Comparison of ENCODE assay signal across 16 mouse cellular contexts in the genomic region with DNA sequence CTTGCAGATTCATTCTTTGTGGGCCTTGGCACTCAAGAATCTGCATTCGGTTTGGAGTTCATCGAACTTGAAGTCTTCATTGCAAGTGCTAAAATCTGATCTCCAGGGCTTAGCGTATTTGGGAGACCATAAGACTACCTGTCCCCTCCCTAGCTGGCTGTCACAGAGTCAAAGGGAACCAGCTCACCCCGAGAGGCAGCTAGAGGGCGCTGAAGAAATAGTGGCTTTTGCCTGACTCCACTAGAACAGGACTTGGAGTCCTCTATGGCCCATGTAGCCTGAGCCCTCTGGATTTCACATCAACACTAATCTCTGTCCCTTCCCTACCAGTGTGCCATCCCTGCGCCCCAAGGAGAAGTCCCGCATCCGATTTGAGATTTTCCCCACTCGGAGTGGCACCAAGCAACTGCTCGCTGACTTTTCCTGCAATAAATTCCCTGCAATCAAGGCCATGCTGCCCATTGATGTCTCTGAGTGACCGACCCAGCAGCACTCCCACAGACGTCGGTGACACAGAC. TPM values are rescaled to one million over a fixed set of nuclear protein-coding genes. Genes with fewer than 3 reads are reported as not detected.
DNase-seq lines count a peak whose midpoint lies in the region; TF ChIP-seq lines count a peak whose summit lies in the region.
"Had no signal": no experiment of that assay in that cellular context is flagged by ENCODE, and none has a peak within 500 bp of the region (broad histone marks: within the 10 kb centered on the region; RNA-seq: fewer than 3 reads in every experiment).

No protein-coding gene starts in this region.

- DNase-seq in adrenal gland, adult 2 months = peak; percentile 40
- DNase-seq in adrenal gland, postnatal 4 days (ENCODE audit: low spot score in 2 of 2) = no peak
- DNase-seq in layer of hippocampus, adult 2 months (ENCODE audit: low spot score in 2 of 2) = no peak
- DNase-seq in layer of hippocampus, postnatal 14 days (ENCODE audit: low spot score in 2 of 2) = no peak
- DNase-seq in ES-E14 (ENCODE audit: low read depth, low spot score) = peak; percentile 11
- DNase-seq in embryo, embryonic 11 days = peak; percentile 27
- no peak for DNase-seq in spleen, adult 18-20 months
- no peak for DNase-seq in gastrocnemius, postnatal 25 days
- DNase-seq: cerebellum, postnatal 14 days; lung, postnatal 4 days; midbrain, embryonic 14.5 days had no signal

- TF ChIP-seq CTCF in layer of hippocampus, adult 2 months (conservative IDR thresholded peaks at IDR 0.05) = peak; percentile 54

- H3K27ac ChIP-seq in layer of hippocampus, adult 2 months = no peak overlapping the region
- H3K27ac ChIP-seq in ES-E14 (ENCODE audit: insufficient read depth, low read depth, low read length, poor library complexity, severe bottlenecking) = no peak overlapping the region
- H3K27ac ChIP-seq: hindbrain, embryonic 15.5 days; limb, embryonic 15.5 days; neural tube, embryonic 12.5 days had no signal

- H3K4me3 ChIP-seq in layer of hippocampus, adult 2 months = no peak overlapping the region
- H3K4me3 ChIP-seq in ES-E14 (ENCODE audit: insufficient read depth in 1 of 2, low read depth in 1 of 2, low read length in 2 of 2, poor library complexity in 1 of 2, severe bottlenecking in 1 of 2) = no peak overlapping the region
- H3K4me3 ChIP-seq: erythroblast, embryonic 14.5 days; hindbrain, embryonic 15.5 days; limb, embryonic 15.5 days; neural tube, embryonic 12.5 days had no signal

- H3K9ac ChIP-seq in ES-E14 (ENCODE audit: insufficient read depth, low read depth, low read length, poor library complexity, severe bottlenecking) = no peak overlapping the region
- H3K9ac ChIP-seq: hindbrain, embryonic 15.5 days; limb, embryonic 15.5 days; neural tube, embryonic 12.5 days had no signal

- in situ Hi-C loops in ES-E14 (cut with MboI; ENCODE audit: low sequenced_read_pairs in 2 of 2, unreplicated experiment in 2 of 2) = no loop called here

- H3K36me3 ChIP-seq in ES-E14 (ENCODE audit: control insufficient read depth, insufficient read depth, low read length, poor library complexity, severe bottlenecking) = no peaks in the 10 kb centered on the region
- H3K36me3 ChIP-seq: hindbrain, embryonic 15.5 days; limb, embryonic 15.5 days; neural tube, embryonic 12.5 days had no signal

- H3K9me3 ChIP-seq in ES-E14 (ENCODE audit: control insufficient read depth, insufficient read depth, low read depth, low read length) = no peaks in the 10 kb centered on the region
- H3K9me3 ChIP-seq: hindbrain, embryonic 15.5 days; limb, embryonic 15.5 days; neural tube, embryonic 12.5 days had no signal

- no peaks in the 10 kb centered on the region for H3K4me1 ChIP-seq in ES-E14 (ENCODE audit: control insufficient read depth in 2 of 2, insufficient read depth in 2 of 2, low read length in 2 of 2, poor library complexity in 1 of 2)
- H3K4me1 ChIP-seq: hindbrain, embryonic 15.5 days; limb, embryonic 15.5 days; neural tube, embryonic 12.5 days had no signal

TF ChIP-seq in ES-E14, 5 proteins besides CTCF, POLR2A, EP300 and RAD21:
- TF ChIP-seq CHD2 (IDR thresholded peaks at IDR 0.05; ENCODE audit: low read depth, low read length) = no peak
- TF ChIP-seq ZNF384 (IDR thresholded peaks at IDR 0.05; ENCODE audit: low read depth, low read length) = no peak
- no peak for TF ChIP-seq HCFC1 (IDR thresholded peaks at IDR 0.05; ENCODE audit: borderline replicate concordance, insufficient read depth, low read length)

RNA-seq across cellular contexts. Expression of a gene that starts 35.8 kb away (rescaled TPM):
- total RNA-seq in adrenal gland, adult 2 months (2021) = 1 to 10 TPM in 1 of 2 experiments, under 1 TPM in 1; 0.48 to 3.3 TPM
- 0.65 and 1.2 TPM in 2 replicates for polyA plus RNA-seq in adrenal gland, adult 2 months (2012; rRNA removed)
- under 1 TPM; 0.14 to 0.17 TPM for total RNA-seq in adrenal gland, postnatal 4 days (2021)
- under 1 TPM; 0.20 to 0.23 TPM for total RNA-seq in layer of hippocampus, adult 2 months (2021)
- under 1 TPM; 0.88 to 0.91 TPM for total RNA-seq in layer of hippocampus, postnatal 14 days (2021)
- 2.4 and 3.1 TPM in 2 replicates for total RNA-seq in ES-E14 (2012; rRNA removed)
- not detected for total RNA-seq in gastrocnemius, postnatal 25 days (2021)
- polyA plus RNA-seq: erythroblast, embryonic 14.5 days; heart, embryonic 16.5 days; hindbrain, embryonic 15.5 days; midbrain, embryonic 14.5 days; neural tube, embryonic 12.5 days had no signal

Comparison
In these comparisons a context has a peak if more than half of its experiments do, and no peak if none do; other contexts are left out.
1. DNase-seq: peak in adrenal gland, adult 2 months (single experiment), ES-E14 (single experiment) and embryo, embryonic 11 days (single experiment); none in adrenal gland, postnatal 4 days (0 of 2), layer of hippocampus, adult 2 months (0 of 2), layer of hippocampus, postnatal 14 days (0 of 2), spleen, adult 18-20 months (0 of 2) and gastrocnemius, postnatal 25 days (single experiment).